Mouse (Mus musculus) CD4-positive helper T cell, adult 2 months (primary cell): ENCODE results near the gene Olfr1393.
"Not testable (repeated sequence)": the region's sequence is repeated elsewhere in the genome, so short reads cannot be mapped to it uniquely, and the experiment has no call there.

Experiments used
- DNase-seq: peaks from one replicate; pipeline ENCODE4 v3.0.0-alpha.2; 2012; ENCODE audit warnings: low read depth, missing footprints, low spot score

Olfr1393 gene

GRCm38 (mm10) chr11:49292777-49293176, 14.7 kb downstream of the Olfr1393 start:
- no peak for DNase-seq

- no peak for DNase-seq
These were observed 26.3 kb downstream of the Olfr1393 start, which contains the start of gene Olfr10 for GRCm38 (mm10) chr11:49304441-49304840. TSS of gene Olfr10 (plus strand) at chr11:49304741.

GRCm38 (mm10) chr11:49308547-49308946, 30.4 kb downstream of the Olfr1393 start:
- DNase-seq: not testable (repeated sequence)

- DNase-seq: no peak
These were observed 44.3 kb downstream of the Olfr1393 start, which contains the start of gene Olfr1391 for GRCm38 (mm10) chr11:49322442-49322841. TSS of gene Olfr1391 (plus strand) at chr11:49322742.

- no peak for DNase-seq
These were observed 48.6 kb downstream of the Olfr1393 start for GRCm38 (mm10) chr11:49326726-49327125.

GRCm38 (mm10) chr11:49329686-49330085, 51.6 kb downstream of the Olfr1393 start:
- no peak for DNase-seq
